Mouse (Mus musculus): ENCODE data around the gene Slc24a3.

Gene Slc24a3

DNA sequence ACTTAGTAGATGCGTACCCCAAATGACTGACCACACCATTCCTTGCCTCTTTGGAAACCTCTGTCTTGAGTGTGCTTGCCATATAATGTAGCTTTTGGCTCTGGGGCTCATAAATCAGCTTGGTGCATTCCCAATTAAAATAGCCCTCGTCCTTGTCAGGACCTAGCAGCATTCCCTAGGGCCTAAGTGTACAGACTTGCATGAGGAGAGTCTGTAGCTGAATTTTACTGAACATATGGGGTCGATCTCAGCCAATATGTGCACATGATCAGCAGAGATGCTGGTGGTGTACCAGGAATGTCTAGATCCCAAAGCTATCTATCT lies 254.3 kb downstream of the Slc24a3 start:
- peak; percentile 26 for DNase-seq (ENCODE audit: low read depth, low spot score)

DNA sequence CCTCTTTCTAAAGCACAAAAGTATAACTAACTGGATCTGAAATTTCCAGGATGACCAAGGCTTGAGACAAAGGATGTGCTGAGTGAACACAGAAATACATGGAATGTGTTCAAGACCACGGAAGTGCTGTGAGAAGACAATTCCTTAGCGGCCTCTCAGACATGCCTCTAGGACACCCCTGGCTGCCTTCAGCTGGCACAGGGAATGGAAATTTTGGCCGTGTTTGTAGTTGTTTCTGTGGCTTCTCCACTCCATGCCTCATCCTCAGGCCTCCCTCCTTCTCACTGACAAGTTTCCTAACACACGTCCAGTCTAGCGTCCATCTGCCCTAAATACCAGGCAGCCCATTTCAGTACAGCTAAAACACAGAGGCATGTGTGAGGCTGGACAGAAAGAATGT lies 262.4 kb downstream of the Slc24a3 start:
- no peak for DNase-seq (ENCODE audit: low read depth, low spot score)

DNA sequence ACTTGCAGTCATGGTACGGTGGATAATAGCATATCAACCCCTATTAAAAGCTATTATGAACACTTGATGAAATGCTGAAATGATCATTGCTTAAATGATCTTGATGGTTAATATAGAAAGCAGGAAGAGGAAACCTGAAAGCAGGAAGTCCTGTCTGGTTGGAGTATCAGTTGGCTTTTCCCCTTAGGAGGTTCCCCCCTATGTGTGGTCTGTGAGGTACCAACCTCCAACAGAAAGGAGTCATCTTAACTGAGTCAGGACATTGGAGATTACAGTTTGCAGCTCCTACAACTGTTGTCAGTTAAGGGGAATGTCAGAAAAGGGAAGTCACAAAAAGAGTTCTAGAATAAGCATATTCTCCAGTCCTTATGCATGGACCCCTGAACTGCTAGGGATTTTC lies 266.5 kb downstream of the Slc24a3 start:
- no peak for DNase-seq (ENCODE audit: low read depth, low spot score)

DNA sequence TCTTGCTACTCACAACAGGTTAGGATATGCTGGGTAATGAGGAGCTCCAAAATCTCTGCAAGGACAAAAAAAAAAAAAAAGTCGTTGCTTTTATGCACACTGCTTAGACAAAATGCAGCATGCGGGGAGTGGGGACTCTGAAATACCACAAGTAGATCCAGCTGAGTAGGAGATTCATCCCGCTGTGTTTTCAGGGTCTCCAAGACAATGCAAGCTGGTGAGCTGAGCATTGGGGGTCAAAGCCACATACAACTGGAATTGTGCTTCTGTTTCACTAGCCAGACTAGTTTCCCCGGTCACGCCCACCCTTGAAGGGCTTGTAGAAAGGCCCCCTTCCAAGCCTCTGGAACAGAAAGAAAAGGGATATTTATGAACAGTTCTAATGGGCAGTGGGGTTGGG lies 270.8 kb downstream of the Slc24a3 start:
- DNase-seq (ENCODE audit: low read depth, low spot score): no peak

DNA sequence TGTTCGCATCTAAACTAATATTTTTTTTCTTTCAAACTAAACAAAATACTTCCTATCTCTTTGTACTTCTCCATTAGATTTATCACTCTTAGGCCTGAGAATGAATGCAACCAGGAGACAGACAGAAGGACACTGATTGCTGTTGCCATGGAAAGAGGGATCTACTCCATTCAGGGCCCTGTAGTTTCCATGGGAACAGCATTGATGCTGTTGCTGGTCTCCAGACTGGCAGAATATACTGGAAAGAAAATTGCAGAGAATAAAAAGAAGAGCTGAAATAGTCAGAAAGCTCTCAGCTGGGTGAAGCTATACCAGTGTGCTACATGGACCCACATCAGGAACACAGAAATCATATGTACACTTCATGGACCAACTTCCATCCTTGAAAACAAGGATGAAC lies 272.2 kb downstream of the Slc24a3 start:
- DNase-seq (ENCODE audit: low read depth, low spot score): no peak

DNA sequence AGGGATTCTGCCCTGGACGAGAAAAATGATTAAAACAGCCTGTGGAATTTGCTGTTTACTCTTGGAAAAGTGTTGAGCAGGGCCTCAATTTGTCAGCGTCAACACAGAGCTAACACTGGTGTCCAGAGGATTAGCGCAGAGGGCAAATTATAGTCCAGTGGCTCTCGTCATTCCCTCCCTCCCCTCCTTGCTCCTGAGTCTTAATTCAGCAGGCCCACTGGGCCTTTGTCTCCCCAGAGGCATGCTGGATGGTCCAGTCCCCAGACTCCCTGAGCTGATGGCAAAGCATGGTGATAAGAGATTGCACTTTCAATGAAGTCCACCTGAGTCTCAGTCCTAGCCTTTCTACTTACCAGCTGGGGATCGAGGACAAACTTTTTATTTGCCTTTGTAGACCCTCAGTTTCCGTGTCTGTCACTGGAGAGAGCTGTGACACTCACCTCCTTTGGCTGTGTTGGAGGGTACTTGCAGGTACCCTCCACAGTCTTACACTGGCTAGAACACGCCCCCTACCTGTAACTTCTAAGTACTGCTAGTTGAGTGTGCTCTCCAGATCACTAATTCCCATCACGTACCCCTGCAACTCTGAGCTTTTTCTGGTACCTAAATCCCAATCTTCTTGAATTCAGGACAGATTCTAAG lies 289.7 kb downstream of the Slc24a3 start:
- DNase-seq (ENCODE audit: low read depth, low spot score): peak; percentile 8

DNA sequence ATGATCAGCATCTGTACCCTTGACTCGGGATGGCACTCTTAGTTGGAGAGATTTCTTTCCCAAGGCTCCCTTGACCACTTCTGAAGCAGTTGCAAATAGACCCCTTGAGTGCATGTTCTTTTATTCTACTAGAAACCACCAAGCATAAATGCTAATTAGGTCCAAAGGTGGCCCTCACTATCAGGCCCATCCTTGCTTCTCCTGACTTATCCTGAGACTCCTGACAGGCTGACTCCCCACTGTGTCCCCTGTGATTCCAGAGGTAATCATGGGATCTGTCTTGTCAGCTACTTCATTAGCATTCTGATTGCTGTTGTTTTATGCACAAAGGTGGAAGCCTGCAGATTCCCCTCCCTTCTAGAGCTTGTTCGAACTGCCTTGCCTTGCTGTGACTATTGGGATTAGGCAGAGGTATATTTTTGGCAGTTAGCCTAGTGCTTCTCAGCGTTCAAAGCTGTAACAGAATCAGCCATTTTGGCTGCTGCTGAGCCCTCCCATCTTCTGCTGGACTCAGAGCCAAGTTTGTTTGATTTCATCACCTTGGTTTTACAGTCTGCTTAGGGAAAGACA lies 293.4 kb downstream of the Slc24a3 start:
- no peak for DNase-seq (ENCODE audit: low read depth, low spot score)

DNA sequence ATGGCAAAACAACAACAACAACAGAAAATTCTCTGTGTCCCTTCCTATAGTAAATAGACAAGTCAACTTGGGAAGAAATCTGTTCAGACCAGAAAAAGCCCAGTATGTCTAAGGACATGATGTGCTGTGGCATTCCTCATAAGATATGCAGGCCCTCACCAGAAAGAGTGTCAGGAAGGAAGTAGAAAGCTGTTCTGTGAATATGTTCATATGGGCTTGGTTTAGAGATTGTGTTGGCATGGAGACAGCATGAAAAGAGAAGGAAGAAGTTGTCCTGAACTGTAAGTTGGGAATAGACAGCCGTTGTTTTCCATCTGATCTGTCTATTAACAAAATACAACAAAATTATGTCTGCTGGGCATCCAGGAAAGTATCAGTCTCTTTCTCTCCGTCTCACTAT lies 294.7 kb downstream of the Slc24a3 start:
- DNase-seq (ENCODE audit: low read depth, low spot score): no peak

DNA sequence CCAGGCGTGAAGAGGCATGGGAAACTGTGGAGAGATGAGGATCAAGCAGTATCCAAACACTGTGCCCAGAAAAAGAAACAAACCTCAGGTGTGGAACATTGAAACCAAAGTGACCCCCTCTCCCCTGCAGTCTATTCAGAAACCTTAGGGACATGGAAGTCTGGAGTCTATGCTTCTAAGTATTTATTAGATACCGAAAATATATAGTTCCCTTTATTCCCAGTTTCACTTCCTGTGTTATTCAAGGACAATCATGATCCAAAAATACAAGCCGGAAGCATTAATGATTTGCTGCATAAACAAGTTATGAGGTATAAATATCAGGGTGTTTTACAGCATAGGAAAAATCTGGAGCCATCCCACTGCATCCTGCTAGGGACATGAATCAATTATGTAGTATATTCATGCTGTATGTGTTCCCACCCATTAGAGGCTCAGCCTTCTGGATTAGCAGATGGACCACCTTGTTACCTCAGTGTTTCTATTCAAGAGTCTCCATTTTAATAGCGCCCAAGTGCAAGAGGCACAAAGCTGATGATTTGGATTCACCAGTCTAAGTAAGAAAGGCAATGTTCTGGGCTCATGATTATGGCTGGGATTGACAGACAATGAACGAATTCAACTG lies 301.3 kb downstream of the Slc24a3 start:
- DNase-seq (ENCODE audit: low read depth, low spot score): no peak

DNA sequence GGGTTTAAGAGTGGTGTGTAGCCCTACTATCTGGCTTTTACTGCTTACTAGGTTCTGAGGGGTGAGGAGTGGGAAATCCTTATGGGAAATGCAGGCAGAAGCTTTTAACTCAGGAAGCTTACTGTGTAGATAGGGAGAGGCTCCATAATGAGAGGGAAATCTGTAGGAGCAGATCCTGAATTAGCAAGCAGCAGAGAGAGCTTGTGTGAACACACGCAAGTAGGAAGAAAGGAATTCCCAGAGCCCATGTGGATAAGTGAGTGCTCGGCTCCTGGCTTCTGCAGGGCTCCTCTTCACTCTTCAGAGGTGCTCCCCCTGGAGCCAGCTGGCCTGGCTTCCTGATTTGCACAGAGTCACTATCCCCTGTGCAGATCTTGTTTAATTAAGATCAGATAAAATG lies 309.9 kb downstream of the Slc24a3 start:
- DNase-seq (ENCODE audit: low read depth, low spot score): no peak

DNA sequence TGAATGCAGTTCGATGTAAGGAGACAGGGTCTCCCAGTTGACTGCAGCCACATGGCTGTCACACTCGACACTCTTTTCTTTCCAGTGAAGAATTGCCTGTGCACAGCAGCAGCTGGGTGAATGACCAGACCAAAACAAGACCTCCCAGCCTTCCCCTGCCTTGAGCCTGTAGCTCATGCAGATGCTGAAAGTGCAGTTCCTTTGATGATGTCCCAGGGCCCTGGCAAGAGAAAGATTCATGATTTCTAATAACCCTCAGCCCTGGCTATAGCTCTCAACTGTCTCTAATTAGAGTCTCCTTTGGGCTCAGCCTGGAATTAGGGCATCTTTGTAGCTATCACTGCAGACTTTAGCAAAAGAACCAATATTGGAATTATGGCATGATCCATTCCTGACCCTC lies 312.1 kb downstream of the Slc24a3 start:
- peak; percentile 20 for DNase-seq (ENCODE audit: low read depth, low spot score)

DNA sequence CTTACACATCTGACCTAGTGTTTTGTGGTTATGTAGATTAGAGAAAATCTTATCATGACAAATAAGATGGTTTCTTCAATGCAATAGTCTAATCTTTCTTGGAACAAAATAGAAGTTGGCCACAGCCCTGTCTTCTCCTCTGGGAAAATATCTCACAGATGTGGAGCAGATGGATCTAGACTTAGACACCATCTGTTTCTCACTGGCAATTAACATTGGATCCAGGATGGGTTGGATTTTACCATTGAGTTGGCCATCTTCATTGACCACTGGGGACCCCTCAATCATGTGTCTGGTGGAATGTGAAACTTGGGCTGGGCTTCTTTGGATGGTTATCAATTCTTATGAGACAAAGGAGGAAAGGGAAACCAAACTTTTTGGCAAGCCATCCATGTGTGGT lies 332.7 kb downstream of the Slc24a3 start:
- no peak for DNase-seq (ENCODE audit: low read depth, low spot score)

DNA sequence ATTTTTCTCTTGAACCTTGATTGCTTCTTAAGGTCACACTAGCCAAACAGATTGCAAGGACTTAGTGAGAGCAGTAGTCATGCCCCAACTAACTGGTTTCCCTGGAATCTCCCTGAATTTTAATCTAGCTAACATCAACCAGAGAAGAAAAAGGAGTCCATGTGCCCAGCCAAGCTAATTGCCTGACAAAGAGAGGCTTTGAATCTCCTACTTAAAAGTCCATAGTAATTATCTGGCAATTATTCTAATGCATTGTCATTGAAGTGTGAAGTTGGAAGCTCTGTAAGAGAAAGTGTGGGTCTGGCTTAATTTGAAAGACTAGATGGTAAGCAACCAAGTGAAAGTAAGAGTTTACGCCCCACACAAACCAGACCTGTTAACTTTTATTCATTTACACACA lies 333.9 kb downstream of the Slc24a3 start:
- no peak for DNase-seq (ENCODE audit: low read depth, low spot score)

DNA sequence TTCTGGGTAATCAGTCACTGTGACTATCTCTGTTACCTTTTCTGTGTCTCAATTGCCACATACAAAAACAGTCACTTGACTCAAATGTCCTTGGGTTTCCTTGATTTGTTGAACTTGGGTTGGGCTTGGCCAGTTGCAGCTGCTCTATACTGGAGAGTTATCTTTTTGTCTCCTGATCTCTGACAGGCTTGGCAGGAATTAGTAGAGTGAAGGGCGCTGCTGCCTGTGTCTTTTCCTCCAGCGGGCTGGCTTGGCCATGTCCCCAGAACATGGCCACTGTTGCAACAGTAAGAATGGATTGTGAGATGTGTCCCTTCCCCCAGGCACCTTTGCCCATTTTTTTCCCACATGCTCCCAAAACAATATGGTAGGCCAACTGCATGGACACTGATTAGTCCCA lies 340.1 kb downstream of the Slc24a3 start:
- DNase-seq (ENCODE audit: low read depth, low spot score): no peak

DNA sequence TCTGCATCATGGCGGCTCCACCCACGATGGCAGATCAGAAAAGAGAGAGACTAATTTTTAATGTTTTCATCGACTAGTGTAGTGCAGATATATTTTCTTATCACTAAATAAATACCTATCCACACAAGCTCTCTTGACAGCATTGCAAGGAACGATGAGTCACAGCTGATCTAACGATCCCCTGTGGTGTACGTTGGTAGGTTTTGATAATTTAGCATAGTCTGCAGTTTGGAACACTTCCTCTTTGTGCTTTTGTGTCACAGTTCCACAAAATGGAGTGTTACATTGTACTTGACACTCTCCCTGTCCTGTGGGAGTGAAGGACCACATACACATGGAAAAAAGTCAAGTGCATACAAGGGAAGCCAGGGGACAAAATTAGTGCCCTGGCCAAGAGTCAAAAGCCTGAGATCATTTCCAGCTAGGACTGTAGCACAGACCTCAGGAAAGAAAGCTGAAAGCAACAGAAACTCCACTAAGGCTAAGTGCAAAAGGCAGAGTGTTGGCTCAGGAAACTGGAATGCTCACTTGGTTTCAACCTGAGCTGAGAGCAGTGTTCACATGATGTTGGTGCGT lies 343.2 kb downstream of the Slc24a3 start:
- no peak for DNase-seq (ENCODE audit: low read depth, low spot score)

DNA sequence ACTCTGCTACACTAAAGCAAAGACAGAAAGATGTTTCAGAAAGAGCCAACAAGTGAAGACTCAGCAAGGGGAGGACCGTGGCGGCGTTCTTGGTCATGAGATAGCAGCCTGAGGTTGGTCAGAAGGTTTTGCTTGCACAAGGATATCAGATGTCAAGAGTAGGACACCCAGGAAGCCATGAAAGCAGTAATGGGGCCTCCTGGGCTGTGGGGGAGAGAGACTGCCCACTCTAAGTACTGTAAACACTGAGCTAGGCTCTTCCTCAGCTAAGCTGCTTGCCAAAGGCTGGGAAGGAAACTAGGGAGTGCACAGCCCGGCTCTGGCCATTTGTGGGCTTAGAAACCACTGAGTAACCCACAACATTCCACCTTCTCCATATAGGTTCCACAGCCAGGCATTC lies 348.4 kb downstream of the Slc24a3 start:
- no peak for DNase-seq (ENCODE audit: low read depth, low spot score)

DNA sequence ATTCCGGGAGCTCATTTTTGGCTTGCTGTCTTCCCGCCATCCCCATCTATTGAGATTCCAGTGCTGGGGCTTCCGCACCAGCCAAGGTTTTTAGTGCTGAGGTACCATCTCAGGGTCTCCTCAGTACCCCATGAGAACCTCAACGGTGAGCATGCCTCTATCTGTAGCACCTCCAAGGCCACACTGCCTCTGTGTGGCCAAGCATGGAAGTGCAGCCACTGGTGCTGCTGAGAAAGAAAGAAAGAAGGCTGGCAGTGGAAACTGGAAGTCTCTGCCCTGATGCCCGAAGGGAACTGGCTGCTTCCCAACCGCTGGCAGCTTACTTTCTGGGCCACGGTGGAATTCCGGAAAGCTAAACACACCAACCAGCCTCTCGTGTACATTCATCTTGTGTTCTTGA lies 349.8 kb downstream of the Slc24a3 start:
- DNase-seq (ENCODE audit: low read depth, low spot score): peak; percentile 80

DNA sequence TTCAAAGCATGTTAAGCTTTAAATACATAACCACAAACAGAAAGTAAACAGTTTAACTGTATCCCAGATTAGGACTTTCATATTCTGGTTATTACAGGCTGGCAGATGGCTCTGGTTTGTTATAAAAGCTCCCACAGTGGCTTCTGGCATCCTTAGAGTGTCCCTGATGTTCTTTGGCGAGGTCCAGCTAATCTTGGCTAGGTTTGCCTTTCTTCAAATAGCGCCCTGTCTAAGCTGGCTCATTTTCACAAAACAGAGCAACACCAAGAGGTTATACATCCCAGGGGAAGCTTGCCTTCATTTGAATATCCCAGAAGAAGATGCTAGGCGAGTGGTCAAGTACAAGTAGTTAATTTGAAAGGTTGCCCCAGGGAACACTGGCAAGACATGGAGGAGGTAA lies 354.5 kb downstream of the Slc24a3 start:
- DNase-seq (ENCODE audit: low read depth, low spot score): no peak

DNA sequence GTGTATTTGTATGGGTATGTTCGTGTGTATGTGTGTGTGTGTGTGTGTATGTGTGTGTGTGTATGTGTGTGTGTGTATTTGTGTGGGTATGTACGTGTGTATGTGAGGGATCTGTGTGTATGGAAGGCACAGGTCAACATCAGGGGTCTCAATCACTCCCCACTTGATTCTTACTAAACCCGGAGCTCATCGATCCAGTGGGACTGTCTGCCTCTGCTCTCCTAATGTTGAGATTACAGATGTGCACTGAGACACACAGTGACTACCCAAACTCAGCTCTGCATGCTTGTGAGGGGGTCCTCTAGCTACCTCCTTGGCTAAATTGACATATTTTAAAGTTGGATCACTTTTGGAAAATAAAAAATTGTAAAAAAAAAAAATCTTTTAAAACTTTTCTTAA lies 355.8 kb downstream of the Slc24a3 start:
- no peak for DNase-seq (ENCODE audit: low read depth, low spot score)

DNA sequence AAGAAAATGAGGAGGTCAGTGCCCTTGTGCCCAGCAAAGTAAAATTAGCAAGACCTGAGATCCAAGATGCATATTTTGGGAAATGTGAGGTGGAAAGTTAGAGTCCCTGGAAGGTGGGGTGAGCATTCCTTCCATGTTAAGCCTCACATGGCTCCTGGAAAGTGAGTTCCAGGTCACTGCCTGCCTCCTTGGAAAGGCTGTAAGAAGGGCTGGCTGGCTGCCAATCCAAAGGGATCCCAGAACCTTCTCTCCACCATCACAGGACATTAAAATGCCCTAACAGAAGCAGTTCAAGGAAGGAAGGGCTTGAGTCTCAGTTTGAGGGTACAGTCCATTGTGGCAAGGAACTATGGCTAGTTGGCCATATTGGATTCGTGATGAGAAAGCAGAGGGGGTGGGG lies 359.6 kb downstream of the Slc24a3 start:
- no peak for DNase-seq (ENCODE audit: low read depth, low spot score)

DNA sequence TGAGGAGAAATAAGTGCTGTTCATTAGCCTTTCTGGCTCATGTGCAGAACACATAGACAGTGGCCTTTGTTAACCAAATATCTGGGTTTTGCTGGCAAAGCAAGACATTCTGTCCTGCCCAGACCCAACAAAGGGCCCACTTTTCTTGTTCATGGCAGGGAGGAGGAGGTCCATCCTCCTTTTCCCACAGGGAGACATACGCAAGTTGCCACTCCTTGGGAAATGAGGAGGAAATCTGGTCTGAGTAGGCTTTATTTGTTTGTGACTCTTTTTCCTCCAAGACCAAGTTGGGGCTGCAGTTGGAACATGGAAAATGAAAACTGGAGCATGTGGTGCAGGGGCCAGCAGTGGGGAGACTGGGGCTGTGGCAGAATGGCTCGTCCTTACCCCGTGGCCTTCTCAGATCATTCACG lies 363.4 kb downstream of the Slc24a3 start:
- no peak for DNase-seq (ENCODE audit: low read depth, low spot score)

DNA sequence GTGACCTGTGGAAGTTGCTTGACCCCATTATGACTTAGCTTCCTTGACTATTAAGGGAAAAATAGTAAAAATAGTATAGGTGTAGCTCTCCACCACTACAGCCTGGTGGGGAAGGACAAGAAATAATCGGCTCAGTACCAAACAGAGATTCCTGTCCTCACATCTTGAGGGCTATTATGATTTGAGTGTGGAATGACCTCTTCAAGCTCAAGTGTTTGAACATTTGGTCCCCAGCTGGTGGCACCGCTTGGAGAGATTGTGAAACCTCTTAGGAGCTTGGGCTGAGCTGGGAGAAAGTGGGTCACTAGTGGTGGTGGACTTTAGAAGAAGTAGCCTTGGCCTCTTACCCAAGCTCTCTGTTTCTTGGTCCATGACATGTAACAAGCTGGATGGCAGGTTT lies 365.5 kb downstream of the Slc24a3 start:
- no peak for DNase-seq (ENCODE audit: low read depth, low spot score)

DNA sequence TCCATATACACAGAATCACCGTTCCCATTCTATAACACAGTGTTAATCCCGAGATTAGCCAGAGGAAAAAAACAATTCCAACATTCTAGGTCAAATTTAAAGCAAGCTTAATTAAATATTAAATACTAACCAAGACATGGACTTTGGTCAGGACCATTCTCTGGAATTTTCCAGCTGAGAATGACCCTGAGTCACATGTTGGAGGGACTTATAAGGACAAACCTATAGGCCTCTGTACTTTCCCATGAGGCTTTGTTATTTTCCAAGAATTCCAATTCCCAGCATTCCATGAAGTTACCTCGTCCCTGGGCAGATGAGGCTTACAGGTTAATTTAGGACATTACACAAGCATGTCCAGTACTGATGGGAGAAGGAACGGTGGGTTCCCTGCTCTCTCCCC lies 367.8 kb downstream of the Slc24a3 start:
- no peak for DNase-seq (ENCODE audit: low read depth, low spot score)
